Mouse (Mus musculus): ENCODE measurements around the gene Tprn. TPM values are rescaled to one million over a fixed set of nuclear protein-coding genes. Genes with fewer than 3 reads are reported as not detected.

The Tprn gene
- polyA plus RNA-seq, 1 experiment from 2014 or later: 3.3 TPM

Other genes starting within 250 kb of the Tprn start
- 32.9 and 37.7 TPM in 2 replicates for gene Nsmf, start 208.3 kb upstream of the Tprn start, polyA plus RNA-seq (2014; fragmentation: Nextera tagmentation; extraction: Ambion mirVana)
- not detected in 2 replicates for gene Entpd8, start 182.3 kb upstream of the Tprn start, polyA plus RNA-seq (2014; fragmentation: Nextera tagmentation; extraction: Ambion mirVana)
- 0.10 TPM in 1 of 2 replicates, not detected in the other for gene Noxa1, start 167.5 kb upstream of the Tprn start, polyA plus RNA-seq (2014; fragmentation: Nextera tagmentation; extraction: Ambion mirVana)
- 4.5 and 4.8 TPM in 2 replicates for gene Nrarp, start 81.9 kb upstream of the Tprn start, polyA plus RNA-seq (2014; fragmentation: Nextera tagmentation; extraction: Ambion mirVana)
- gene Tor4a, start 65.7 kb upstream of the Tprn start, polyA plus RNA-seq (2014; fragmentation: Nextera tagmentation; extraction: Ambion mirVana): 5.9 and 8.3 TPM in 2 replicates
- 62.9 and 69.0 TPM in 2 replicates for gene Nelfb, start 51.1 kb upstream of the Tprn start, polyA plus RNA-seq (2014; fragmentation: Nextera tagmentation; extraction: Ambion mirVana)
- not detected in 2 replicates for gene Stpg3, start 48.0 kb upstream of the Tprn start, polyA plus RNA-seq (2014; fragmentation: Nextera tagmentation; extraction: Ambion mirVana)
- gene Fam166a, start 43.9 kb upstream of the Tprn start, polyA plus RNA-seq (2014; fragmentation: Nextera tagmentation; extraction: Ambion mirVana): 0.44 TPM in 1 of 2 replicates, not detected in the other
- gene Tubb4b, start 37.9 kb upstream of the Tprn start, polyA plus RNA-seq (2014; fragmentation: Nextera tagmentation; extraction: Ambion mirVana): 449 and 481 TPM in 2 replicates
- not detected in 2 replicates for gene Slc34a3, start 28.3 kb upstream of the Tprn start, polyA plus RNA-seq (2014; fragmentation: Nextera tagmentation; extraction: Ambion mirVana)
- 0.42 TPM in 1 of 2 replicates, not detected in the other for gene Rnf224, start 25.8 kb upstream of the Tprn start, polyA plus RNA-seq (2014; fragmentation: Nextera tagmentation; extraction: Ambion mirVana)
- 5.2 and 7.1 TPM in 2 replicates for gene Rnf208, start 20.4 kb upstream of the Tprn start, polyA plus RNA-seq (2014; fragmentation: Nextera tagmentation; extraction: Ambion mirVana)
- gene Cysrt1, start 20.2 kb upstream of the Tprn start, polyA plus RNA-seq (2014; fragmentation: Nextera tagmentation; extraction: Ambion mirVana): not detected in 2 replicates
- 2.5 and 2.9 TPM in 2 replicates for gene AL732309.1, start 15.8 kb upstream of the Tprn start, polyA plus RNA-seq (2014; fragmentation: Nextera tagmentation; extraction: Ambion mirVana)
- gene Tmem203, start 7.2 kb upstream of the Tprn start, polyA plus RNA-seq (2014; fragmentation: Nextera tagmentation; extraction: Ambion mirVana): 12.9 and 16.0 TPM in 2 replicates
- 156 and 175 TPM in 2 replicates for gene Ssna1, start 9.8 kb downstream of the Tprn start, polyA plus RNA-seq (2014; fragmentation: Nextera tagmentation; extraction: Ambion mirVana)
- gene Anapc2, start 9.9 kb downstream of the Tprn start, polyA plus RNA-seq (2014; fragmentation: Nextera tagmentation; extraction: Ambion mirVana): 73.0 and 76.1 TPM in 2 replicates
- not detected in 2 replicates for gene Tmem210, start 25.5 kb downstream of the Tprn start, polyA plus RNA-seq (2014; fragmentation: Nextera tagmentation; extraction: Ambion mirVana)
- not detected in 2 replicates for gene Lrrc26, start 27.3 kb downstream of the Tprn start, polyA plus RNA-seq (2014; fragmentation: Nextera tagmentation; extraction: Ambion mirVana)
- 0.96 and 1.1 TPM in 2 replicates for gene Grin1, start 56.6 kb downstream of the Tprn start, polyA plus RNA-seq (2014; fragmentation: Nextera tagmentation; extraction: Ambion mirVana)
- 47.9 and 68.4 TPM in 2 replicates for gene Man1b1, start 69.7 kb downstream of the Tprn start, polyA plus RNA-seq (2014; fragmentation: Nextera tagmentation; extraction: Ambion mirVana)
- gene Dpp7, start 93.7 kb downstream of the Tprn start, polyA plus RNA-seq (2014; fragmentation: Nextera tagmentation; extraction: Ambion mirVana): 13.1 and 14.0 TPM in 2 replicates
- gene Uap1l1, start 103.1 kb downstream of the Tprn start, polyA plus RNA-seq (2014; fragmentation: Nextera tagmentation; extraction: Ambion mirVana): 10.8 and 11.2 TPM in 2 replicates
- gene Sapcd2, start 109.7 kb downstream of the Tprn start, polyA plus RNA-seq (2014; fragmentation: Nextera tagmentation; extraction: Ambion mirVana): 16.0 and 18.2 TPM in 2 replicates
- gene Entpd2, start 133.3 kb downstream of the Tprn start, polyA plus RNA-seq (2014; fragmentation: Nextera tagmentation; extraction: Ambion mirVana): 0.18 and 0.20 TPM in 2 replicates
- 16.8 and 18.9 TPM in 2 replicates for gene Npdc1, start 136.7 kb downstream of the Tprn start, polyA plus RNA-seq (2014; fragmentation: Nextera tagmentation; extraction: Ambion mirVana)
- gene Fut7, start 160.6 kb downstream of the Tprn start, polyA plus RNA-seq (2014; fragmentation: Nextera tagmentation; extraction: Ambion mirVana): not detected in 2 replicates
- 2.0 and 3.4 TPM in 2 replicates for gene Abca2, start 166.1 kb downstream of the Tprn start, polyA plus RNA-seq (2014; fragmentation: Nextera tagmentation; extraction: Ambion mirVana)
- 0.47 and 0.83 TPM in 2 replicates for gene Clic3, start 194.2 kb downstream of the Tprn start, polyA plus RNA-seq (2014; fragmentation: Nextera tagmentation; extraction: Ambion mirVana)
- gene Paxx, start 198.5 kb downstream of the Tprn start, polyA plus RNA-seq (2014; fragmentation: Nextera tagmentation; extraction: Ambion mirVana): 16.5 and 20.0 TPM in 2 replicates
- gene Ptgds, start 207.4 kb downstream of the Tprn start, polyA plus RNA-seq (2014; fragmentation: Nextera tagmentation; extraction: Ambion mirVana): 0.66 and 1.1 TPM in 2 replicates
- not detected in 2 replicates for gene Lcn12, start 231.3 kb downstream of the Tprn start, polyA plus RNA-seq (2014; fragmentation: Nextera tagmentation; extraction: Ambion mirVana)
- 66.7 and 78.7 TPM in 2 replicates for gene Fbxw5, start 238.1 kb downstream of the Tprn start, polyA plus RNA-seq (2014; fragmentation: Nextera tagmentation; extraction: Ambion mirVana)
- gene C8g, start 239.1 kb downstream of the Tprn start, polyA plus RNA-seq (2014; fragmentation: Nextera tagmentation; extraction: Ambion mirVana): 3.4 and 3.7 TPM in 2 replicates